Mouse (Mus musculus) midbrain, postnatal 0 days (tissue): ENCODE measurements around the gene Shd. TPM values are rescaled to one million over a fixed set of nuclear protein-coding genes. Genes with fewer than 3 reads are reported as not detected.

Source experiments
- ATAC-seq: fragments of 200-750 bp; cut with Nextera tagmentation; 2 replicates; pipeline ENCODE4 v1.8.0; 2017; ENCODE audit warnings: moderate number of reproducible peaks, mild to moderate bottlenecking, moderate TSS enrichment, moderate library complexity; ENCODE audit not compliant: low FRiP score
- DNase-seq: peaks from one replicate; pipeline ENCODE4 v3.0.0-alpha.2; 2015; ENCODE audit warnings: low spot score
- H3K27ac ChIP-seq: fragments of 300-500 bp; sonication (generic); 2 replicates; pipeline ENCODE4 v1.5.1; 2014; ENCODE audit warnings: low read depth, mild to moderate bottlenecking, low read length, mixed read lengths
- H3K27me3 ChIP-seq: fragments of 300-500 bp; sonication (generic); 2 replicates; pipeline ENCODE4 v1.6.1; 2014; ENCODE audit warnings: low read length, control low read depth, mixed read lengths; ENCODE audit not compliant: insufficient read depth
- H3K36me3 ChIP-seq: fragments of 300-500 bp; sonication (generic); 2 replicates; pipeline ENCODE4 v1.6.1; 2014; ENCODE audit warnings: low read length, control low read depth, mixed read lengths; ENCODE audit not compliant: insufficient read depth
- H3K4me1 ChIP-seq: fragments of 300-500 bp; sonication (generic); 2 replicates; pipeline ENCODE4 v1.6.1; 2014; ENCODE audit warnings: mild to moderate bottlenecking, control low read depth, antibody characterized with exemption, low read length, mixed read lengths; ENCODE audit not compliant: insufficient read depth
- H3K4me2 ChIP-seq: fragments of 300-500 bp; sonication (generic); 2 replicates; pipeline ENCODE4 v1.6.1; 2014; ENCODE audit warnings: low read depth, mild to moderate bottlenecking, low read length, mixed read lengths; ENCODE audit not compliant: poor library complexity, severe bottlenecking
- H3K4me3 ChIP-seq: fragments of 300-500 bp; sonication (generic); 2 replicates; pipeline ENCODE4 v1.5.1; 2014; ENCODE audit warnings: low read depth, mild to moderate bottlenecking, low read length, moderate library complexity
- H3K9ac ChIP-seq: fragments of 300-500 bp; sonication (generic); replicated peaks from 2 replicates; pipeline ENCODE4 v1.6.1; 2014; ENCODE audit warnings: mild to moderate bottlenecking, low read length, moderate library complexity, mixed read lengths; ENCODE audit not compliant: poor library complexity, severe bottlenecking
- H3K9me3 ChIP-seq: fragments of 300-500 bp; sonication (generic); 2 replicates; pipeline ENCODE4 v1.6.1; 2016; ENCODE audit warnings: low read length, control low read depth
- CTCF ChIP-seq: IDR thresholded peaks from 2 replicates; pipeline ENCODE4 v1.5.1; 2016; ENCODE audit warnings: antibody characterized with exemption, mild to moderate bottlenecking
- WGBS: fragments of 180-500 bp; shearing (Covaris S2); extraction: QIAGEN DNeasy Blood & Tissue Kit; methylation state at CpG from one replicate; pipeline ENCODE4 v1.1.7; 2014; 5-methylcytosine and 5-hydroxymethylcytosine counted together
- polyA plus RNA-seq: library from polyadenylated mRNA; unstranded; fragments of >200 nt; fragmentation: Nextera tagmentation; extraction: Ambion mirVana; gene quantifications from 2 replicates; pipeline ENCODE4 v1.2.1, GENCODE M21; 2015
- total RNA-seq: library from RNA; depleted of rRNA; stranded (reverse); fragments of >200 nt; gene quantifications from 2 replicates; pipeline ENCODE4 v1.2.3, GENCODE M21; 2014

Gene Shd
- total and polyA plus RNA-seq, 2 experiments from 2014 or later: 172 to 253 TPM

GRCm38 (mm10) chr17:55952447-55953027 lies 17.7 kb upstream of the Shd start, which contains the start of gene Ebi3:
Gene Ebi3, plus strand, starts transcription at chr17:55952640.
- TF ChIP-seq CTCF: no peak
- no peaks in the 10 kb centered on the region for H3K9me3 ChIP-seq
- H3K36me3 ChIP-seq: no peaks in the 10 kb centered on the region
- DNase-seq (no peak), ATAC-seq (no peak)
- H3K4me1 ChIP-seq: no peaks in the 10 kb centered on the region
- H3K27ac ChIP-seq: no peak within 1 kb of the TSS
- no peak within 1 kb of the TSS for H3K4me2 ChIP-seq
- H3K4me3 ChIP-seq: no peak within 1 kb of the TSS
- no peak within 1 kb of the TSS for H3K9ac ChIP-seq
- H3K27me3 ChIP-seq: no peaks in the 10 kb centered on the region
- WGBS: 81% methylated on average over 6 of the region's 6 CpGs

- Histone ChIP-seq H3K27ac (no peak overlapping the region), H3K9ac (no peak overlapping the region), H3K4me3 (no peak overlapping the region), H3K4me1 (peaks cover 4% of the 10 kb centered on the region; the same call in 1 of the 2 replicates), H3K9me3 (no peaks in the 10 kb centered on the region), H3K4me2 (no peak overlapping the region), H3K27me3 (no peaks in the 10 kb centered on the region), H3K36me3 (no peaks in the 10 kb centered on the region)
- ATAC-seq (no peak), DNase-seq (no peak)
- TF ChIP-seq CTCF: no peak
- WGBS: 71% methylated on average over 6 of the region's 6 CpGs
Observed at GRCm38 (mm10) chr17:55953751-55954150, 16.5 kb upstream of the Shd start.

GRCm38 (mm10) chr17:55954229-55954628 lies 16.0 kb upstream of the Shd start:
- ATAC-seq: no peak
- Histone ChIP-seq H3K9me3 (no peaks in the 10 kb centered on the region), H3K4me1 (peaks cover 4% of the 10 kb centered on the region; the same call in 1 of the 2 replicates), H3K36me3 (no peaks in the 10 kb centered on the region), H3K4me2 (no peak overlapping the region), H3K9ac (no peak overlapping the region), H3K27me3 (no peaks in the 10 kb centered on the region), H3K4me3 (no peak overlapping the region), H3K27ac (no peak overlapping the region)
- DNase-seq: no peak
- 44% methylated on average over 16 of the region's 16 CpGs for WGBS
- no peak for TF ChIP-seq CTCF

GRCm38 (mm10) chr17:55956129-55956528 lies 14.1 kb upstream of the Shd start:
- peak overlapping the region; percentile 55 for H3K27ac ChIP-seq
- under 1% methylated on average over 26 of the region's 26 CpGs for WGBS
- peak; percentile 8; the same call in 1 of the 2 replicates for TF ChIP-seq CTCF
- DNase-seq (peak; percentile 86), ATAC-seq (peak; percentile 26)
- H3K4me2 ChIP-seq: peak overlapping the region; percentile 65
- H3K9ac ChIP-seq: peak overlapping the region; percentile 64
- H3K36me3 ChIP-seq: 0 out of 2 replicates have a peak, but pooled peaks cover 4% of the 10 kb centered on the region
- peak overlapping the region; percentile 46 for H3K4me3 ChIP-seq
- no peaks in the 10 kb centered on the region for H3K27me3 ChIP-seq
- no peaks in the 10 kb centered on the region for H3K9me3 ChIP-seq
- peaks cover 10% of the 10 kb centered on the region; the same call in 1 of the 2 replicates for H3K4me1 ChIP-seq

GRCm38 (mm10) chr17:55956591-55956990 lies 13.7 kb upstream of the Shd start:
- DNase-seq: no peak
- ATAC-seq: no peak
- 43% methylated on average over 6 of the region's 6 CpGs for WGBS

GRCm38 (mm10) chr17:55957168-55957567 lies 13.1 kb upstream of the Shd start:
- DNase-seq: peak; percentile 79
- WGBS: 16% methylated on average over 9 of the region's 9 CpGs
- TF ChIP-seq CTCF: peak; percentile 86
- Histone ChIP-seq H3K36me3 (peaks cover 8% of the 10 kb centered on the region; the same call in 1 of the 2 replicates), H3K9ac (no peak overlapping the region), H3K9me3 (no peaks in the 10 kb centered on the region), H3K27me3 (no peaks in the 10 kb centered on the region), H3K27ac (peak overlapping the region; percentile 18; the same call in 1 of the 2 replicates), H3K4me3 (no peak overlapping the region), H3K4me2 (peak overlapping the region; percentile 18; the same call in 1 of the 2 replicates), H3K4me1 (peaks cover 10% of the 10 kb centered on the region; the same call in 1 of the 2 replicates)
- ATAC-seq: 0 out of 2 replicates have a peak, but pooled peaks have one; percentile 15

More at GRCm38 (mm10) chr17:55956591-55956990, 13.7 kb upstream of the Shd start:
- Histone ChIP-seq H3K4me1 (peaks cover 10% of the 10 kb centered on the region; the same call in 1 of the 2 replicates), H3K9me3 (no peaks in the 10 kb centered on the region), H3K4me3 (peak overlapping the region; percentile 46), H3K4me2 (peak overlapping the region; percentile 65), H3K9ac (peak overlapping the region; percentile 64), H3K27me3 (no peaks in the 10 kb centered on the region), H3K36me3 (0 out of 2 replicates have a peak, but pooled peaks cover 4% of the 10 kb centered on the region), H3K27ac (peak overlapping the region; percentile 55)
- TF ChIP-seq CTCF: no peak
